Mouse (Mus musculus) kidney, adult 18-20 months (tissue): Measurements from ENCODE around the gene Rbfox2.

ENCODE experiments used
- DNase-seq: peaks from one replicate; pipeline ENCODE4 v3.0.0; 2021

The Rbfox2 gene

DNA sequence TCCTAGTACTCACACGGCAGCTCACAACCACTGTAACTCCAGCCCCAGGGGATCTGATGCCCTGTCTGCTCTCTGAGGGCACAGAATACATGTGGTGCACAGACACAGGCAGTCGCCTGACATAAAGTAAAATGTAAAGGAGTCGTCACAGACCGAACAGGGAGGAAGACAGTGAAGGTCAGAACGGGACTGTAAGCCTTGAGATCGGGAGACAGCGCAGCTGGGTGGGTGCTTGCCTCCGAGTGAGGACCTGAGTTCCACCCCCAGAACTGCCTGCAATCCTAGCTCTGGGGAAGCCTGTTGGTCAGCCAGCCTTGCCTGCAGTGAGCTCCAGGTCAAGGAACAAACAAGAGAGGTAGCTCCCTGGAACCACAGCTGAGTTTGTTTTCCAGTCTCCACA, 177.7 kb downstream of the Rbfox2 start:
- DNase-seq: no peak

DNA sequence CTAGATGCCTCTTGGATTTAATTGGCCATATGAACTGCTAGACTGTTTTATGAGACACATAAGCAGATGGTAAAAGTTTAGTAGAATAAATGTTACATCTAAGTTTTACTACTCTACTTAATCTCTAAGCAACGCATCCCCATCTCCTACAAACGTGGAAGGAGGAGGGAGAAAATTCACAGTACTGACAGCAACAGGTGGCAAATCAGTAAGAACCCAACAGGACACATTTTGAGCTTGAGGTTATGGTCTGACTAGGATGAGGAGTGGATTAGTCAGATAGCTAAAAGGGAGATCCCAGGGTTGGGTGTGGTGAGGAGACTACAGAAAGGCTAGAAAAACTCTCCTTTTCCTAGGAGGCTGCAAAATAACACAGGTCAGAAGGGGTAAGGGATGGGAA, 179.1 kb downstream of the Rbfox2 start:
- DNase-seq: no peak

- DNase-seq: no peak
Measured at GRCm38 (mm10) chr15:77126674-77127073, 180.1 kb downstream of the Rbfox2 start.

- DNase-seq: no peak
Measured at GRCm38 (mm10) chr15:77124372-77125117, 182.3 kb downstream of the Rbfox2 start.

DNA sequence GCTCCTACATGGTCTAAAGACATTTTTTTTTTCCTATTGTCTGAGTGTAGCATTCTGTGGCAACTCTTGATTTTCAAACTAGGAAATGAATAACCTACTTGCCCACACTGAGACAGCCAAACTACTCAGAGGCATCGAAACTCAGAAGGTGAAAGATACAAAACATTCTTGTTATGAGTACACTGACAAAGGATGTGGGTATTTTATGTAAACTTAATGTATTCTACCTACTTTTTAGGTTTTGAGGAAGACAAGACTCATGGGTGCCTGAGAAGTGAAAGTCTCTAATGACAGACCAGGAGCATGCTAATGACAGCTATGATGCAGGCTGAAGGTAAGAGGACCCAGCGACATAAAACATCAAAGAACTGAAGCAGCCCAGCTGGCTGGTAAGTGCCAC, 184.0 kb downstream of the Rbfox2 start:
- DNase-seq: no peak

- DNase-seq: no peak
Measured at GRCm38 (mm10) chr15:77122208-77122607, 184.6 kb downstream of the Rbfox2 start.

GRCm38 (mm10) chr15:77119666-77120065, 187.1 kb downstream of the Rbfox2 start:
- no peak for DNase-seq

DNA sequence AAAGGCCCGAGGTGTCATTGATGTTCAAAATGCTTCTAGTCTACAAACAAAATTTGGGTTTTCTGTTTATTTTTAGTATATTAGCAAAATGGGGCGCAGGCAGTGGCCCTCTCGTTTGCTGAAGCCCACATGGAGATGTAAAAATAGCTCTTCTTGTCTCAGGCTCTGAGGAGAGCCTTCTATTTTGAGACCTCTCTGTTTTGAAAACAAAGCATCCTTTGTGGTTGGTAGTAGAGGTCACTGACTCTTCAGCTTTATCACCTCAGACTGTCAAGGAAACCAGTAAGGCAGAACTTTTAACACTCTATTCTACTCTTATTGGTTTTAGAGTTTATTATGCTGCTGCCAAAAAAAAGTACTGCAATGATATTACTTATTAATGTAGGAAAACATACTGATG, 189.6 kb downstream of the Rbfox2 start:
- no peak for DNase-seq

DNA sequence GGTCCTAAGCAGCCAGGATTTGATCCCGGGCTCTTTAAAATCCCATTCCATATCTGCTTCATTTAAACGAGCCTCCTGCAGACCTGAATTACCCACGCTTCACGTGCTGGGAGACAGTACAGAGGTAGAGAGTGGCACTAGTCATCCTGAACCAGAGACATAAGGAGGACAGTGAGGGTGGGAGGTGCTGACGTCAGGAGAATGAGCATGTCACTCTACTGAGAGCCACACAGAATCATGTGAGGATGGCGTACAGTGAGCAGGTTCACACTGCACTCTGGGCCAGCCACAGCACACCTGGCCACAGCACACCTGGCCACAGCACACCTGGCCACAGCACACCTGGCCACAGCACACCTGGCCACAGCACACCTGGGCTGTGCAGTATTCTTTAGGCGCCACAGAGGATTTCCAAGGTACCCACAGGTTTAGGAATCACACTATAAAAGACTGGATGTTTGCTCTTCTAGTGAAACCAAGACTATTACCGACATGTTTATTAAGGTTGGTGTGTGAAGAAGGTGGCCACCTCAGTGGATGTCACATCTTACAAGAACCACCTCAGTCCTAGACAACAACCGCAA, 190.6 kb downstream of the Rbfox2 start:
- DNase-seq: no peak

- DNase-seq: peak; percentile 38
Measured at GRCm38 (mm10) chr15:77115456-77115855, 191.3 kb downstream of the Rbfox2 start.

- no peak for DNase-seq
Measured at GRCm38 (mm10) chr15:77113591-77113990, 193.2 kb downstream of the Rbfox2 start.

- DNase-seq: no peak
Measured at GRCm38 (mm10) chr15:77112378-77112777, 194.4 kb downstream of the Rbfox2 start.

DNA sequence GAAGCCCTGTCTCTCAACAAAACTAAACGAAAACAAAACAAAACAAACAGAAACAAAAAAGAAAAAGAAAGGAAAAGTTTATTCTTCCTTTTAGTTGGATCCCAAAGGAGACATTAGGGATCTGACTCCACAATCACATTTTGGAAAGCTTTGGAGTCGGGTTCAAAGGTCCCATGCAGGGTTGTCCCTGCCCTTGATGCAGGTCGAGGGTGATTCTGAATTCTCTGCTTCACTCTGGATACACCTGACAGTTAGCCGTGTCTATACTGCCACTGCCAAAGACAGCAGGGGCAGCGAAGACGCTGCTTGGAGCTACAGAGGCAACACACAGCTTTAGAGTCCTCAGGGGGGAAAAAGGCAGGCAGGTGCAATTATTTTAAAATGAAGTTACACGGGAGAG, 194.9 kb downstream of the Rbfox2 start:
- no peak for DNase-seq

GRCm38 (mm10) chr15:77110452-77110851, 196.4 kb downstream of the Rbfox2 start:
- no peak for DNase-seq

DNA sequence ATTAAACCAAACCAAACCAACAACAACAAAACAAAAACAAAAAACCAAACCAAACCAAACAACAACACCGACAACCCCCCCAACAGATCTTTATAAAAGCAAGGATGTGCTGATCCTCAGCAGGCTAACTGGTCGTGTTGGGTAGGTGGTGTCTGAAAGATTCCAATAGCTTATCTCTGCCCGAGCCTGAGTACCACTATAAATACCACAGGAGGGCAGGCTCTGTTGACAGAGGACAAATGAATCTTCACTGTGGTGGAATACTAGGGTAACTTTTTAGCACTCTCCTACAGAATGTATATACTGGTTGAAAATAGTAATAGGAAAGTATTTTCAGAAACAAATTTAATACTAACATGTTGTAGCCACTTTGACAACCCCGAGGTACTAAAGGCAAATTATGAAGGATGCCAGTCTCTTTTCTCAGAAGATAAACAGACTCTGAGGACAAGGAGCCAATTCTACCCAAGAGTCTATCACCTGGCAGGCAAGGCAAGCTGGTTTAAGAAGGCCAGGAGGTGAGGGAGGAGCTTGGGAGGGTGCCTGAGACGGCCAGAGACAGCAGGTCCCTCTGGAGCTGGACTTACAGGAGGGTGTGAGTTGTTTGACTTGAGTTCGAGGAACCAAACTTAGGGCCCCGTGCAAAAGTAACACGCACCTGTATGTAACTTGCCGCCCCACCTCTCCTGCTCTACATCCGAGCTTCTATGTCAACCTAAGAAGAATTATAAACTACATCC, 199.5 kb downstream of the Rbfox2 start:
- no peak for DNase-seq

DNA sequence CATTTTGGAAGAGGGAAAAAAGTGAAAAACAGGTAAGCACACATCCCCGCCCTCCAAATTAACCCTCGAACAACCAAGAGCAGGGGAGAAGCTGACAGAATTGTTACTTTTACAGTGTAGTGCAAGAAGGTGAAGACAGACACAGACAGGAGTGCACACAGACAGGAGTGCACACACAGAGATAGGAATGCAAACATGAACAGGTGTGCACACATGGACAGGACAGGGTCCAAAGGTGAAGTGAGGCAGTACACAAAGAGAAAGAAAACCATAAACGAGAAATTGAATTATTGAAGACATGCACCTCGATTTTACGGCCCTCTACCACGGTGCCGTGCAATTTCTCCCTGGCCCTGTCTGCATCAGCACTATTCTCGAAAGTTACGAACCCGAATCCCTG, 201.5 kb downstream of the Rbfox2 start:
- no peak for DNase-seq

DNA sequence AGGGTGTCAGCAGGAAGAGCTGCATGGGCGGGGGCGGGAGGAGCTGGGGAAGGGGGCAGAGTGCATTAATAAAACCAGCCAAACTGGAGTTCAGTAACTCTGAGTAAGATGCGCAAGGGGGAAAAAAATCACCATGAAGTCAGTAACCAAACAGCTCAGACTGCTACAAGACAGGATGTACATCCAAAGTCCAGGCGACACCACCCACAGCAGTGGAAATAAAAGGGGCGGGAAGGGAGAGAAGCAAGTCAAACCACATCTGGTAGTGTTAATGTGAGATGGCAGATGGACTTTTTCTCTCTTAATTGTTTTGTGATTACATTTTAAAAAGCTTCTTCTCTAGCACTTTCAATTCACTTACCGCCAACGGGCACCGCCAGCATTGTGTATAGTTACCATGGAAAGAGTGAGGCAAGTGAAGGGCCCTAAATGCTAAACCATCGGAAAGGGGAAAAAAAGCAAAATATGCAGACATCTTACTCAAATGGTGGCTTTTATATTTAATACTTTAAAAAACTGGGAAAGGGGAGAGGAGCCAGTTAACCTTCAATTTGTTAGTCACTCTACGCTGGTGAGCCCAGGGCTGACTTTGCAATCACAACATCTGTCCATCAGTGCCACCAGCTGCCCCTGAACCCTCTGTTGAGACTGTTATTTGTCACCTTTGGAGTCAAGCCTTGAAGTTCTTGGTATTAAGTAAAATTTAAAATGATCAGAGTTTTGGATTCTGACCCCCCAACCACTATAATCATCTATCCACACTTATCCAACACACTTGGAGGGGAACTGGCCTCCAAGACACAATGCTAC, 202.2 kb downstream of the Rbfox2 start:
- DNase-seq: no peak

DNA sequence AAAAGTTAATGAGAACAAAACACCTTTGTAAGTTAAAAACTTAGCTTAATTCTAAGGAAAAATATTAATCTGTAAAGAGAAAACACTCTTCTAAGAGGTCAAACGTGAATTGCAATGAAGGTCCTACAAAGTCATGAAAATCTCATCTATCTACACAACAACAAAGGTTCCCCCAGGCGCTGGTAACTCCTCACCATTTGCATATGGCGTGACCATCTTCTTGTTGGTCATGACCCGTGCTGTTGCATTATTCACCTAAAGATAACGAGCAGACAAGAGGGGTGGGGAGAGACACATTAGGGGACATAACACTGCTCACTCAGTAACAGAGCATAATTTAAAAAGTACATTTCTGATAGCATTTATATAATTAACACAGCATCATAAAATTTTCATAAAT, 204.1 kb downstream of the Rbfox2 start:
- no peak for DNase-seq

DNA sequence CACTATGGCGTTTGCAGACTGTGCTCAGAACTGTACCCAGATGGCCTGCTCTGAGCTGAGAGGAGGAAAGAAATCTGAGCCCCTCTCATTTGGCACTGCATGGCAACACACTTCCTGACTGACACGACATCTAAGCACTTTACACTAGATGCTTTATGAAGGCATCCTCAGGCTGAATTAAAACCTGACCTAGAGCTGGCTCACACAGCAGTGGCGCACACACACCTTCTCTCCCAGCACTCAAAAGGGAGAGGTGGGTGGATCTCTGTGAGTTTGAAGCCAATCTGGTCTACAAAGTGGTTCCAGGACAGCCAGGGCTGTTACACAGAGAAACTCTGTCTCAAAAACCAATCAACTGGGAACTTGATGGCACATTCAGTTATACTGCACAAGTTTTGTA, 207.0 kb downstream of the Rbfox2 start:
- DNase-seq: no peak

DNA sequence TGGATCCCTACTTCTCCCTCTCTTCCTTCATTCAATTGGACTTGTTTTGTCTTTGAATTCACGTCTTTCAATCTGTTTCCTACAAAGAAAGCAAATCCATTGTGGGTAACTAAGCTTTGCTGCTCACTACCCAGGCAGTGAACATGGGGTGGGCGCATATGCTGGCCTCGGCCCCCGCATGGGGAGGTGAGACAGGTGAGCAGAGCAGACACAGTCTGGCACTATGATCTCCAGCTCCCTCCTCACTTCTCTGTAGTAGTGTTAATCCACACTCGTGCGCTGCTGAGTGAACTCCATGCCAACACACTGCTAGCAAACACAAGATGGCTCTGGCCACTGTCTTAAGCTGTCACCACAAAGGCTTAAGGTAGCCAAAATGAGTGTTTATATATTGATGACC, 209.4 kb downstream of the Rbfox2 start:
- no peak for DNase-seq

- DNase-seq: no peak
Measured at GRCm38 (mm10) chr15:77095216-77095615, 211.6 kb downstream of the Rbfox2 start.

- no peak for DNase-seq
Measured at GRCm38 (mm10) chr15:77094431-77094830, 212.4 kb downstream of the Rbfox2 start.

DNA sequence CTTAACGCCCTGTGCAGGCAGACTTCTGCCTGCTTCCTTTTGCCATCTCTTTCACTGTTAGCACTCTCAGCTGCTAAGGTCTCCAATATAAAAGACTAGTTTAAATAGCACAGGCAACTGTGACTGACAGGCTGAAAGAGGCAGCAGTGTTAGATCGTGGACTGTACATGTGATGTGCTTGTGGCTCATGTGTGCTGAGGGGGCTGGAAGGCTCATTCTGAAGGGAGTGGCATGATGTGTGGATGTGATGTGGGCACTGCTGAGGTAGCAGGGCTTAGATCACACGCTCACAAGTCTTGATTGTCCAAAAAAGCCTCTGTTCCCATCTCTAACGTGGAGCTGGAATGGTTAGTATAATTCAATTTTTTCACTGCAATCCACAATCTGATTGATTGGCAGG, 215.4 kb downstream of the Rbfox2 start:
- no peak for DNase-seq
